Mouse (Mus musculus) adrenal gland, adult 18-20 months (tissue): ENCODE data around the gene Rassf2. TPM values are rescaled to one million over a fixed set of nuclear protein-coding genes. Genes with fewer than 3 reads are reported as not detected.

ENCODE experiments used
- DNase-seq, 2 experiments: peaks; one replicate each; pipeline ENCODE4 v3.0.0; 2021 to 2022; ENCODE audit warnings: low spot score in 2 of 2
- total RNA-seq, 2 experiments: library from RNA; stranded (reverse); gene quantifications; 1 replicate in 1 of 2; 2 replicates in 1 of 2; pipeline ENCODE4 v1.2.3; 2021

The Rassf2 gene
- total RNA-seq, 2 experiments from 2014 or later: 11.1 to 19.0 TPM

- DNase-seq: no peak
Measured at GRCm38 (mm10) chr2:131957731-131958222, 72.3 kb downstream of the Rassf2 start.

GRCm38 (mm10) chr2:131956336-131957256 lies 73.5 kb downstream of the Rassf2 start:
- no peak for DNase-seq

- DNase-seq: peak; percentile 35 to 46
Measured at GRCm38 (mm10) chr2:131955264-131955663, 74.8 kb downstream of the Rassf2 start.

GRCm38 (mm10) chr2:131954835-131955234 lies 75.2 kb downstream of the Rassf2 start:
- DNase-seq: peak in 1 of 2 experiments; percentile 34

GRCm38 (mm10) chr2:131953711-131954110 lies 76.3 kb downstream of the Rassf2 start:
- DNase-seq: no peak

- no peak for DNase-seq
Measured at GRCm38 (mm10) chr2:131952961-131953538, 77.0 kb downstream of the Rassf2 start.

GRCm38 (mm10) chr2:131952456-131952855 lies 77.6 kb downstream of the Rassf2 start:
- no peak for DNase-seq

GRCm38 (mm10) chr2:131950598-131951095 lies 79.4 kb downstream of the Rassf2 start, which contains the start of gene Prnd:
Gene Prnd (plus strand): TSS chr2:131950861.
- DNase-seq: no peak

GRCm38 (mm10) chr2:131949767-131950597 lies 80.1 kb downstream of the Rassf2 start:
- DNase-seq: peak; percentile 35 to 60

GRCm38 (mm10) chr2:131948916-131949639 lies 81.0 kb downstream of the Rassf2 start:
- no peak for DNase-seq

GRCm38 (mm10) chr2:131948156-131948555 lies 81.9 kb downstream of the Rassf2 start:
- peak in 1 of 2 experiments; percentile 6 for DNase-seq

GRCm38 (mm10) chr2:131946351-131946750 lies 83.7 kb downstream of the Rassf2 start:
- DNase-seq: peak in 1 of 2 experiments; percentile 14

- peak in 1 of 2 experiments; percentile 3 for DNase-seq
Measured at GRCm38 (mm10) chr2:131945765-131946164, 84.3 kb downstream of the Rassf2 start.

GRCm38 (mm10) chr2:131945225-131945624 lies 84.8 kb downstream of the Rassf2 start:
- peak in 1 of 2 experiments; percentile 3 for DNase-seq

- peak in 1 of 2 experiments; percentile 4 for DNase-seq
Measured at GRCm38 (mm10) chr2:131944370-131944769, 85.7 kb downstream of the Rassf2 start.

- peak in 1 of 2 experiments; percentile 10 for DNase-seq
Measured at GRCm38 (mm10) chr2:131941501-131941900, 88.6 kb downstream of the Rassf2 start.

GRCm38 (mm10) chr2:131940506-131940905 lies 89.6 kb downstream of the Rassf2 start:
- DNase-seq: no peak
